Mouse (Mus musculus) thymus, adult 18-20 months (tissue): ENCODE results near the gene Minpp1.
"Not testable (repeated sequence)": the region's sequence is repeated elsewhere in the genome, so short reads cannot be mapped to it uniquely, and the experiment has no call there.

Experiments used
- DNase-seq, 2 experiments: peaks; one replicate each; pipeline ENCODE4 v3.0.0; 2022; ENCODE audit warnings: mixed read lengths in 2 of 2

The Minpp1 gene

DNA sequence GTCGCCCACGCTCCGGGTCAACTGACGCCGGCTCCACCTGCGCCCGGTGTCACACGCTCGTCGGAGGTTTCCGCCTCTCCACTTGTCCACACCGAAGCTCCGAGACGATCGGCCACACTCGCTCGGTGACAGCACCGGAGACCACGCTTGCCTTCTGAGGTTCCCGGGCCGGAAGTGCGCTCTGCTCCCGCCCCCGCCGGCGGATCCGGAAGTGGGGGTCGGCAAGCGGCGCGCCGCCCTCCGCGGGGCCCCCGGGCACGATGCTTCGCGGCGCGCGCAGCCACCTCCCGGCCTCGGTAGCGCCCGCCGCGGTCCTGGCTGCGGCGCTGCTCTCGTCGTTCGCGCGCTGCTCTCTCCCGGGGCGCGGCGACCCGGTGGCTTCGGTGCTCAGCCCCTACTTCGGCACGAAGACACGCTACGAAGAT lies at the start of gene Minpp1:
Gene Minpp1, plus strand, starts transcription at position 89 of the 425 bp plus-strand sequence.
- peak; percentile 79 to 80 for DNase-seq

DNA sequence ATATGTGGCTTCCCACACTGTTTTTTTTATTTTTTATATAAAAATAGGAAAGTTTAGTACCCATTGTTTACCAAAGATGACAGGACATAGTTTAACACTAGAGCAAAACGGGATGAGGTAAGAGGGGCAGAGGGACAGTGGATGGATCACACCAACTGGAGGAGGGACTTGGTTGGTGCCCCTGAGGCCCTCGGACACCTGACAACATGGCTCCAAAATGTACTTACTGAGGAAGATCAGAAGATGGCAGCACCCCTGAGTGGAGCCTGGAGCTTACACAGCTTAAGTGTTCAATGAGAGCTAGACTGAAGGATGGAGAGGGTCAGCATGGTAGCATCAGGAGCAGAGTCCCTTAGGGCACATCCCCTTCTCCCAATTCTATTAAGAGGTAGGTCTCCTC lies 46.2 kb upstream of the Minpp1 start:
- no peak for DNase-seq

DNA sequence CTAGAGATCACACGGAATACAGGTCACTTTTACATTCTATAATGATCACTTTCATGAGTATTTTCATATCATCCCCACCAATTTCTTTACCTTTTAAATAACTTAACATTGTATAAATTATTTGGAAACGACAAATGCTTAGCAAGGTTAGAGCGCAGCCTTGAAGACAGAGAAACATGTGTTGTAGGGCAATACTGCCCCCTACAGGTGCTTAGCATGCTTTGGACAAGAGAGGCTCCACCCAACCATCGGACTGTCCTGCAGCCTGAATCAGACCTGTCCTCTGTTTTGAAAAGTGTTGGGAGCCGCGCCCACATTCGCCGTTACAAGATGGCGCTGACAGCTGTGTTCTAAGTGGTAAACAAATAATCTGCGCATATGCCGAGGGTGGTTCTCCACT lies 44.0 kb upstream of the Minpp1 start:
- no peak for DNase-seq

DNA sequence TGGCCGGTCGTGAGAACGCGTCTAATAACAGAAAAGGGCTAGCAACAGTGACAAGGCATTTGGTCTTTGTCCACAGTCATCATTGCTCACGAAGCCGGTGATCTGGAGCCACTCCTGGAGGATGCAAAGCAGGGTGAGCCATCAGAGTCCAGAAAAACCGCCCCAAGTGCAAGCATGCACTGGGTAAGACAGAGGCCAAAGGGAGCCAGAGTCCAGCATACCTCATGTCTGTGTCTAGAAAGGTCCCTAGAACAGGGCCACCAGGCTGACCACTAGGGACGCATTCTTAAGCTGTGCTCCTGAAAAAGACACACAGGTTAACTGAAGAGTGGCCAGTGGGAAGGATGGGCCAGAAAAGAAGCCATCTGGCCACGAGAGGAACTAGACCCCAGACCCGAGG lies 36.6 kb upstream of the Minpp1 start:
- no peak for DNase-seq

DNA sequence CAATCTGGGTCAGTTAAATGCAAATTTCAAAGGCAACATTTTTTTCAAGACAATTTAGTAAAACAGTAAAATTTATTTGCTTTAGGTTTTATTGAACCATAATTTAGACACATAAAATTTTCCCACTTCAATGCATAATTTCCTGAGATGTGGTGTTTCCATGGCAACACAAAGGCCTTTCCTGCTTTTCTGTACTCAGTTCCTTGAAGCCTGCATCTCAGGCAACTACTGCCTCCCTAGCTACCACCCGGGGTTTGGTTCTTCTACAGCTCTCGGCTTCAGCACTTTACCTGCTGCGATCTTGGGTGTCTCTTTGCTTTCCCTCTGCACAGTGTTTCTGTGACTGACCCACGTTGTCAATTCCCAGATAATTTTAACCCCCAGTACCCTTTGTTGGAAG lies 33.3 kb upstream of the Minpp1 start:
- no peak for DNase-seq

DNA sequence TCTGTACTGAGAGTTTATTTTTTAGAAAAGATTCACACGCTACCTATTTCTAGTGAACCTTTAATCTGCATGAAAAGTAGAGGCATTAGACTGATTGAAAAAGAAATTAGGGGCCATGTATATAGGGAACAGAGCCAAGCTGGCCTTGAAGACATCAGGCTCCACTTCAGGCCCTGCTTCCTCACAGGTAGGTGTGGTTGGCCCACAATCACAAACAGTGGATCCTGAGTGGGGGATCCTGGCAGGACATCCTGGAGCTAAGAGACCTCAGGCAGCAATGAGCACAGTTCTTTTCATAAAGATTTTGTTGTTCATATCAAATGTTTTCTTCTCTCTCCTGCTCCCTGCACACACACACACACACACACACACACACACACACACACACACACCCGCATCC lies 28.8 kb upstream of the Minpp1 start:
- no peak for DNase-seq

DNA sequence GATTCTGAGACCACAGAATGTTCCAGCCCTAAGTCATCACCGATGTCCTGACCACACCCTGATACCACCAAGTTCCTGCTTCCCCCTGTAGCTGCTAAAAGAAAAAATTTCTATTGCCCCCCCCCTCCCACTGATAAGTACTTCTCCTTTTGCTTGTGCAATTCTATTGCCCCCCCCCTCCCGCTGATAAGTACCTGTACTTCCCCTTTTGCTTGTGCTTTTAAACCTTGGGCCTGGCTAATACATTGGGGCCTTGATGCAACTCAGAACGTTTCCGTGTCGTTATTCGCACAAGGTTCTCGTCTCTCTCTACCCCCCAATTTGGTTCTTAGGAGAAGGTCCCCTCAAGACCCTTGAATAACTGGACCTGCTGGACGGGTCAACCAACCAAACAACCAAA lies 27.9 kb upstream of the Minpp1 start:
- DNase-seq: not testable (repeated sequence)

DNA sequence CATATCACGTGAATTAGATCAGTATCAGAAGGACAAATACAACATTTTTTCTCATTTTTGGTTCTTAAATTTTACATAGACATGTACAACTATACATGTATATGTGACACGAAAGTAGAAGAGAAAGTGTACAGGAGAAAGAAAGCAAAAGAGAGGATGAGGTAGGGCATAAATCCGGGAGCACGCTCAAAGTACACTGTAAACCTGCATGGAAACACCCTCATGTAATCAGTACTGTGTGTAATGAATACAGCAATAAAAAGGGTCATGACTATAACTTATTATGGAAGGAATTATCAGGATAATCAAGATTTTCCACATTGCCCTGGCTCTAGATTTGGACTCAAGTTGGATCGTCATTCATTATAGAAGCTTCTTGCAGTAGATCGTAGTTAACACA lies 22.5 kb upstream of the Minpp1 start:
- no peak for DNase-seq

DNA sequence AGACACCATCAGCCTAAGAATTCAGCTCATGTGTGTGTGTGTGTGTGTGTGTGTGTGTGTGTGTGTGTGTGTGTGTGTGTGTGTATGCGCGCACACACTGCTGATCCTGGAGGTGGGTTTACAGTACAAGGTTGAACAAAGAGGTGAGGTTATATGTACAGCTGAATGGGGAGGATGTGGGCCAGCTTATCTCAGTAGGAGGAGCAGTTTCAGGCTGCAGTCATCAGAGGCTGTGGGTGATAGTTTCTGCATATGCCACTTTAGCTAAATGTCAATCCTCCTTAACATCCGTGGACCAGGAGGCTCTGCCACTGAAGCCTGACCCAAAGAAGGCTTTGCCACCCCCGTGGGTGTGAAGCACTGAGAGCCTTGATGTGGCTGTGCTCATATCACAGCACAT lies 20.3 kb upstream of the Minpp1 start:
- peak in 1 of 2 experiments; percentile 33 for DNase-seq

DNA sequence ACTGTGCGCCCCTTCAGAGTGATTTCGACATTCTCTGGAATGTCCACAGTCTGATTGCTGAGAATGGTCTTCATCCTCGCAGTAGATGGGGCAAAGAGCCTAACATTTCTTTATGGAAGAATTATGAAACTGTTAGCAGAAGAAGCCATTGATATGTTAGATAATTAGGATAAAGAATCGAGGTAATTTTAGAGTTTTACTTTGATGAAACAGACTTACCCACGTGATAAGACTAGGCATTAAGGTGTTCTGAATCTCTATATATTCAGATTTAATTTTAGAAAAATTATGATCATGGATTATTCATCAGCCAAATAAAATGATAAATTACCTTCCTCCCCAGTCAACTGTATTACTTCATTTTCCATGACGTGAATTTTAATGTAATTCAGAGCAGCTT lies 19.1 kb upstream of the Minpp1 start, which contains the start of gene Rpl9-ps6:
Gene Rpl9-ps6, minus strand, starts transcription at position 101 of the 400 bp plus-strand sequence.
- DNase-seq: no peak

DNA sequence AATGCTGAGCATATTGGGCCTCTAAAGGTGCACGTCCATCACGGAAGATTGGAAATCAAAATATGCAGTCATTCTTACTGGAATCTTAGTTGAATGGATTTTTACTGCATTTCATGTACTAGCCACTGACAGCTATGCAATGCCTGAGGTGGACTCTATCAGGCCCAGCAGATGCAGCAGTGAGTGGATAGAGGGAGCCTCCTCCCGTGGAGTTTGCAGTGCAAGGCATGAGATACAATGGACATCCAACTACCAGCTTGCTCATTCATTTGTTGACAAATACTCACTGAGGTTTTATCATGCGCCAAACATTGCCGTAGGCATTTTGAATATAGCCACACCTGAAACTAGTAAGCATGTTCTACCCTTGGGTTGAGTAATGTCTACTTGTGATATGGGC lies 18.2 kb upstream of the Minpp1 start:
- DNase-seq: no peak

DNA sequence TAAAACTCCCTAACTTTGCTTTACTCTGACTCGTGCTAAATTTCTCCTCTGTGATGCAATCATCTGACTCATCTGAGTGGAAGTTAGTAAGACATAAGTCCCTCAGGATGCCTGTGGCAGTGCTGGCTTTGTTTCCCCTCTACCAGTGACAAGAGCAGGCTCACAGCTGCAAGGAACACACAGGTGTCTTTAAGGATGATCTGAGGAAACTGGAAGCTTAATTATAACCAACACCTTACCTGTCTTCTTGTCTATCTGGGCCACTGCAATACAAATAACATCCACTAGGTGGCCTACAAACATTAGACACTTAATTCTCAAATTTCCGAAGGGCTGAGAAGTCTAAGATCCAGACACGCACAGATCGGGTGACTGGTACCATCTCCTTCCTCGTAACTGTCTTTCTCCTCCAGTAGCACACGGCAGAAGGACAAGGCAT lies 15.5 kb upstream of the Minpp1 start:
- no peak for DNase-seq

DNA sequence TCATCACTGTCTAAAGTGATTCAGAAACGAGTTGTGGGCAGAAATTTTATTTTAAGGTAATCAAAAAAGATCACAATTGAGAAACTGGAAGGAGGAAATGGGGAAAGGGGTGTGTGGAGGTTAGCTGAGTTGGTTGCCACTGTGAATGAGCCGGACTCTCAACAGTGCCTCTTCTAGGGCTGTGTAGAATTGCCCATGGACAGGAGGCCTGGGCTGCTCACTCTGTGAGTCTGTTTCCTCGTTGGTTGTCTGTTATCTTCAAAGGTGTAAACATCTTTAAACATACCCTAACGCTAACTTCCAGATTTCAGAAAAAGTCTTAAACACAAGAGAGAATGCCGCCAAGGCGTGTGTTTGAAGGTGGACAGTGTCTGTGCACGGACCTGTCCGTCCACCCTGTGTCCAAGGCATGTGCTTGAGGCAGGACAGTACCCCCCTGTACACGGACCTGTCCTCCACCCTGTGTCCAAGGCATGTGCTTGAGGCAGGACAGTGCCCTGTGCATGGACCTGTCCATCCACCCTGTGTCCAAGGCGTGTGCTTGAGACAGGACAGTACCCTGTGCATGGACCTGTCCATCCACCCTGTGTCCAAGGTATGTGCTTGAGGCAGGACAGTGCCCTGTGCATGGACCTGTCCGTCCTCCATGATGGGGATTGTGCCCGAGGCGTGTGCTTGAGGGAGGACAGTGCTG lies 14.9 kb upstream of the Minpp1 start:
- no peak for DNase-seq

DNA sequence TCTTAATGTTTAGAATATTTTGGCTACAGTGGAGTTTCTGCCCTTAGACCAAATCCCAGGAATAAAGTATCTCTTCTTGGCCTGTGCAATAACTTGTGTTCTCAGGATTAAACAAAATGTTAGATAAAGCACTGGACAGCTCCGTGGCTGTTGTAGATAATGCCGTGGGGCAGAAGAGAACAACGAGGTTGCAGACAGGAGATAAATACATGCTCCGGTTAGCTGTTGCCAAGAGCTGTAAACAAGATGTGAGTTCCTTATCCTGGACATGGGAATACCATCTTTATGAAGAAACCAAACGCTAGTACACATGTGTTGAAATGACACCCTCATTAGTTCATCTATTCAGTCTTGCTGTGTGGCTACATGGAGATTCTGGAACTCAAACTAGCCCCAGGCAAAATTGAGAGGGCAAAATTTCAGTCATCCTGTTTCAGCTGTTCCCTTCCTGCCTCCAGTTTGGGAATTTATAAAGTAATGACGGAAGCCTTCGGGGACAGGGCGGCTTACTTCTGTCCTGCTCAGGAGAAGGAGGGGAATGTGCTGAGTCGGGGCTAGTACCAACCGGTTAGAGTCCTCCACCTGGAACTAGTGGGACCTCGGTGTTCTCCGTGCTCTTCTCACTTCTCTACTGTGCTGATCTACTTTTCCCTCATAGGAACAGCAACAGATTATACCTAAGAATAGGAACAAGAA lies 9.4 kb upstream of the Minpp1 start:
- no peak for DNase-seq

DNA sequence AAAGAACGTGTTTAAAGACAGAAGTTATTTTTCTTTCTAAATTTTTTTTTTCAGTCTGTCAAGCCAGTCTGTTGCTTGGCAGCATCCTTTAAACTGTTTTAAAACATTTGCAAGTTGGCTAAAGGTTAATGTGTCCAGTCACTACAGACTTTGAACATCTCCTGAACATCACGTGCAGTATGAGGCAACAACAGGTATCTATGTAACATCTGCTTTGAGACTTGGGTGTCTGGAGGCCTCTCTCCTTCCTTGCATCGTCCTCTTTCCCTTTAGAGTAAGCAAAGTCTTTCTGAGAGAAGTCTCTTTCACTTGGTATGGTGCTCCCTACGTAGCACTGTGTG lies 8.9 kb upstream of the Minpp1 start:
- no peak for DNase-seq

DNA sequence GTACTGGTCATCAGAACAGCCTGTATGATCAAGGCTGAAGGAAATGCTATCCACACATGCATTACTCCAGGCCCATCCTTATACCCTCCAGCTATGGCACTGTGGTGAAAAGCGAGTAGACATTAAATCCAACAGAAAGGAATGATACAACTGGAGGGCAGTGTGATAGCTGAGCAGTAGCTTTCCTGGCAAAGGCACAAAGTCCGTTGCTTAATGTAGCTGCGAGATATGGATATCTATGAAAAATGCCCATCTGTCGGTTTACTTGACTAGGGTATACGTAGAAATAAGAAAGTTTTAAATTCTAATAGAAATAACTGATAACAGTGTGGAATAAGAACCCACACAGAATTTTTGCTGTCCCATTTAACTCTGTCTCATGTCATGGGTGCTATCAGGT lies 5.3 kb upstream of the Minpp1 start:
- DNase-seq: no peak

DNA sequence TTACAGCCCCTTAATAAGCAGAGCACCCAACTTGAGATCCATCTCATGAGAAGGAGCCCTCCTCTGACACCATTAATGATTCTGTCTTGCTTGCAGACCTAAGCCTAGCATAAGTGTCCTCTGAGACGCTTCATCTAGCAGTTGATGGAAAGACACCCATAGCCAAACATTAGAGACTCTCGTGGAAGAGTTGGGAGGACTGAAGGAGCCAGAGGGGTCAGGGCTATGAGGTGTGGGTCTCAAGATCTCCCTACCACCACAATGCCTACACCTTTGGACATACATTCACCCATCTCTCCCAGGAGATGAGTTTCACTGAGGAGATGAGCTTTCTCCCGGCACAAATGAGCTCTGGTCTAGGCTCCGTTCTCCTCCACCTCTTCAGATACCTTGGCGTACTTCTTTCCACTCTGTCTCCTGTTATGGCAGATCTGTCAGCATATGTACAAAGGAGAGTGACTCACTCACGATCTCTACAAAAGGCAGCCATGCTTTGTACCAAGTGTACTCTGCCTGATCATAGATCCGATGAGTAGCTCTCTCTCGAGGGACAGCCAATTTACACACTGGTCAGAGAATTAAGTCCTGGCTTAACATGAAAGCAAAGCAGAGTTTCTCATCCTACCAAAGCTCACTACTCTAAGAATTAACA lies 4.7 kb upstream of the Minpp1 start:
- no peak for DNase-seq

DNA sequence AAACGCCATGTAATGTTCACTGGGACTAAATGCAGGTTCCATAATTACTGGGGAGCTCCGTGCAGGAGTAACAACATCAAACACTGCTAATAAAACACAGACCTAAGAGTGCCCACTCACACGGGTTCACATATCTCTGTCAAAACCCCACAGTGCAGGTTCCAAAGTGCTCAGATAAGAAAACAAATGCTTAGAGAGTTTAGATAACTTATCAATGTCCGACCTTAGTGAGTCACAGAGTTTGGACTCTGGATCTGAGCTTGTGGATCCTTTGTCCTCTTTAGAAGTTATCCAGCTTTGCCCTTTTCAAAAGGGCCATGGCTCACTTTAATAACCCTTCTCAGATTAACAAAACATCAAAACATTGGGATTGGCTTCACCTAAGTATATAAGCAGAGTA lies 4.1 kb upstream of the Minpp1 start:
- no peak for DNase-seq

DNA sequence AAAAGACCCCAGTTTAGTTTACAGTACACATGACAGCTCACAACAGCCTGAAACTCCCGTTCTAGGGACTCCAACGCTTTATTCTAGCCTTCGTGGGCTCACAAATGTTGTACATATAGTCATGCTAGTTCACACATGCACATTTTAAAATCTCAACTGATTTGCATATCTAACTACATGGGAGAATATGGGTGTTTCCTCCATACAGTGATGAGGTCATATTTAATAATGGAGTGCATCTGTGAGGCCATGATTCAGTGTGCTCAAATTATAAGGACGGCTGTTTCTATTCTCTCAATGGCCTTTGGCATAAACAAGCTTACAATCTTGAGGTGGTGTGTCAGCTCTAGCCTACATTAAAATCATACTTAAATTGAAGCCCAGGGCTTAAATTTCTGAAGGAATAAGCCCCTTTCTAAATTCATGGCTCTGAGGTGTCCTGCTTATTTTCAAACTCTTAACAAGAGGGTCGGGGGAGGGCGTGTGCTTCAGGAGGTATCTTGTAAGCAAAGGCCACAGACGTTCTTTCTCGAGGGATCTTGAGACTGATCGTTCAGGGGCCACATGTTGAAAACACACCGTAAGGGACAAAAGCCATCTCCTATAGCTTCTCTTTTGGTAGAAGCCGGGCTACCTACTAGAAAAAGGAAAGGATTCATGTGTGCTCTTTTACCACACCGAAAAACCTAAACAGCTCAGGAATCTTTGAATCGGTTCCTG lies 468 bp upstream of the Minpp1 start:
- DNase-seq: no peak

DNA sequence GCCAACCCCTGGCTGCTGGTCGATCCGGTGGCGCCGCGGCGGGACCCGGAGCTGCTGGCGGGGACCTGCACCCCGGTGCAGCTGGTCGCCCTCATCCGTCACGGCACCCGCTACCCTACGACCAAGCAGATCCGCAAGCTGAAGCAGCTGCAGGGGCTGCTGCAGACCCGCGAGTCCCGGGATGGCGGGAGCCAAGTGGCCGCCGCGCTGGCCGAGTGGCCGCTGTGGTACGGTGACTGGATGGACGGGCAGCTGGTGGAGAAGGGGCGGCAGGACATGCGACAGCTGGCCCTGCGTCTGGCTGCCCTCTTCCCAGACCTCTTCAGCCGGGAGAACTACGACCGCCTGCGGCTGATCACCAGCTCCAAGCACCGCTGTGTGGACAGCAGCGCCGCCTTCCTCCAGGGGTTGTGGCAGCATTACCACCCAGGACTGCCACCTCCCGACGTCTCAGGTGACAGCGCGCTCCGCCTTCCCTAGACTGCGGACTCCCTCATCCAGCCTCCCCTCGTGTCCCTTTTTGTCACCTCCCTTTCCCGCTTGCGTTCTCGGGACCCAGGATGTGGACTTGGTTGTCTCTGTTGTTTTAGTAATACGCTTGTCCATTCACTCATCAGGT lies 646 bp downstream of the Minpp1 start:
- peak; percentile 62 to 69 for DNase-seq

DNA sequence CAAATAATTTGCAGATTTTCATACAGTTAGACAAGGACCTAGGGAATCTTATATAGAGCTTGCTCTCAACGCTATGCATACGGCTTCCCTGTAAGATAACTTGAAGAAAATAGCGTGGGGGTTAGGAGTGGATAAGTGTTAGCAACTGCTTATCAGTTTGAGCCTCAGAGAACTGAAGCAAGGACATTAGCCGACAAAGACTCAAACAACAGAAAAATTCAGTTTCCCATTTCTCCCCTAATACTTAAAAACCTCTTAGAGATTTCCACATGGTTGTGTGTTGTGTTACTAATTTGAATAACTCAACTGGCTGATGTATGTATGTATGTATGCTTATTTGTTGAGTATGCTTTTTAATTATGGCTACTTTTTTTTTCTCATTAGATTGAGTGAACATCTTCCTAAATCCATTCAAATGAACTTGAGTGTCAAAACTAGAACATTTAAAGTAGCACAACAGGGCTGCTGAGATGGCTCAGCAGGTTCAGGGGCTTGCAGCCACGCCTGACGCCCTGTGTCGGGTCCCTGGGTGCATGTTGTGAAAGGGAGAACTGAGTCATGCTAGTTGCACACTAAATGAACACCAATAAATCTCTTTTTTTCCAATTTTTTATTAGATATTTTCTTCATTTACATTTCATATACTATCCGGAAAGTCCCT lies 2.2 kb downstream of the Minpp1 start:
- no peak for DNase-seq

DNA sequence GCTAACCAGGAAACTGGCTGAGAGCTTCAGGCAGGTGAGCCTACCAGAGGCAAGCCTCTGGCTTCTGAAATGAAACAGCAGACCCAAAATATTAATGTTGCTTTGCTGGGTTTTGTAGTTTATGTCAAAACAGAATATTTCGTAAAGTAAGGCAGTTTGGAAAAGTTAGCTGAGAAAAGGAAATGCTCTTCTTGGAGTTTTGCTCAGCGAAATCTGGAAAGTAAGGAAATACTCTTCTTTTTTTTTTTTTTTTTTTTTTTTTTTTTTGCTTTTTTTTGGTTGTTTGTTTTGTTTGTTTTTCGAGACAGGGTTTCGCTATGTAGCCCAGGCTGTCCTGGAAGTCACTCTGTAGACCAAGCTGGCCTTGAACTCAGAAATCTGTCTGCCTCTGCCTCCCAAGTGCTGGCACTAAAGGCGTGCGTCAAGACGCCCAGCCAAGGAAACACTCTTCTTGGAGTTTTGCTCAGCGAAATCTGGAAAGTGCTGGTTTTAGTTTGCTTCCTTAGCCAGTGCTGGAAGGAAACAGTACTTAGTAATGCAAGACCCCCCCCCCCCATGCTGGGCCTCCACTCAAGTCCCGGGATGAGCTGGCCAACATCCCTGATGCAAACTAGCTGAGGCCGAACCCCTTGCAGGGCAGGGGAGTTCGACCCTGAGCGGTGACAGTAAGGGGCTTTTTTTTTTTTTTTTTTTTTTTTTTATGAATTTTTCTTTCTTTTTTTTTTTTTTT lies 3.8 kb downstream of the Minpp1 start:
- DNase-seq: no peak
